Mouse (Mus musculus) C2C12 (cell line): ENCODE measurements around the gene Gm5269.

Experiments used
- CTCF ChIP-seq: IDR thresholded peaks from one replicate; pipeline ENCODE4 v1.5.1; 2011; ENCODE audit not compliant: control insufficient read depth, insufficient read depth, insufficient read length
- FOSL1 ChIP-seq: IDR thresholded peaks from one replicate; pipeline ENCODE4 v1.8.0; 2011; ENCODE audit warnings: mild to moderate bottlenecking, low read length; ENCODE audit not compliant: poor library complexity, insufficient read depth, severe bottlenecking
- MAX ChIP-seq: IDR thresholded peaks from one replicate; pipeline ENCODE4 v1.6.1; 2011; ENCODE audit warnings: mild to moderate bottlenecking, control low read depth
- USF1 ChIP-seq: IDR thresholded peaks from one replicate; pipeline ENCODE4 v1.6.1; 2011; ENCODE audit warnings: low read depth, mild to moderate bottlenecking, control low read depth, moderate library complexity

DNA sequence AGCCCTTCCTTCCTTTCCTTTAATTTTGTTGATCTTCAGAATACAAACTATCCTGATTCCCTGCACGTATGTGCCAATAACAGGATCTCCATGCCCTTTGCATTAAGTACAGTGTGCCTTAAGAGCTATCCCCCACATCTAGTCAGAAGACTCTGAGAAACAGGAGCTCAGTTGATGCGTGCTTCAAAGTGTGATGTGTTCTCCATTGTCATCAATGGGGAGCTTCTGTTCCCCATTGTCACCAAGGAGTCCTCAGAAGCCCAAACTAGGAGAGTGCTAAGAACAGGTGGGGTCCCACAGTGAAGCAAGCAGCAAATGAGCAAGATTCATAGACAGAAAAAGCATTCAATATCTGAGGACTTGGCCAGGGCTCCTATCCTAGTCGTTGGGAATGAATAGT lies 36.8 kb upstream of the Gm5269 start:
- TF ChIP-seq CTCF (no peak), USF1 (no peak), FOSL1 (no peak), MAX (no peak)
